Mouse (Mus musculus) gastrocnemius, postnatal 36 days (tissue): Measurements from ENCODE around the gene Mcu. TPM values are rescaled to one million over a fixed set of nuclear protein-coding genes. Genes with fewer than 3 reads are reported as not detected.

Experiments
- total RNA-seq, 2 experiments: library from RNA; stranded (reverse); gene quantifications; 2 replicates each; pipeline ENCODE4 v1.2.3; 2021

Mcu gene
- total RNA-seq, 2 experiments from 2014 or later: 39.4 to 43.4 TPM

Other genes starting within 250 kb of the Mcu start
- 100 to 1,000 TPM in 1 of 2 experiments, 10 to 100 TPM in 1; 85.4 to 136 TPM for gene Gm10273, start 221.1 kb downstream of the Mcu start, total RNA-seq
- not detected for gene Pla2g12b, start 213.0 kb downstream of the Mcu start, total RNA-seq
- gene Oit3, start 174.9 kb downstream of the Mcu start, total RNA-seq: under 1 TPM; 0.12 to 0.26 TPM
- not detected for gene Gm10322, start 629 bp downstream of the Mcu start, total RNA-seq
- gene Micu1, start 85.8 kb upstream of the Mcu start, total RNA-seq: 10 to 100 TPM; 47.8 to 53.1 TPM